Comparison of ENCODE assay signal across 17 mouse cellular contexts in genomic region chr1:156764584-156764983, GRCm38 (mm10). TPM values are rescaled to one million over a fixed set of nuclear protein-coding genes. Genes with fewer than 3 reads are reported as not detected.
DNase-seq lines count a peak whose midpoint lies in the region; ATAC-seq and TF ChIP-seq lines count a peak whose summit lies in the region.
"Had no signal": no experiment of that assay in that cellular context is flagged by ENCODE, and none has a peak within 500 bp of the region (broad histone marks: within the 10 kb centered on the region; RNA-seq: fewer than 3 reads in every experiment).

No protein-coding gene starts in this region.

- no peak overlapping the region for H3K4me3 ChIP-seq in forebrain, postnatal 0 days (ENCODE audit: low read depth, low read length)
- no peak overlapping the region for H3K4me3 ChIP-seq in forebrain, embryonic 10.5 days
- no peak overlapping the region for H3K4me3 ChIP-seq in left cerebral cortex, adult 2 months
- no peak overlapping the region for H3K4me3 ChIP-seq in testis, adult 2 months (ENCODE audit: control insufficient read depth, low read depth, low read length)
- H3K4me3 ChIP-seq: heart, embryonic 13.5 days; kidney, embryonic 15.5 days; limb, embryonic 12.5 days; lung, embryonic 15.5 days had no signal

- no peak overlapping the region for H3K4me2 ChIP-seq in forebrain, postnatal 0 days (ENCODE audit: low read depth)
- H3K4me2 ChIP-seq: heart, embryonic 13.5 days; kidney, embryonic 15.5 days; limb, embryonic 12.5 days; lung, embryonic 15.5 days had no signal

- intact Hi-C loops in left cerebral cortex, adult 2 months (cut with DNase I): no loop called here

- H3K36me3 ChIP-seq in forebrain, postnatal 0 days (ENCODE audit: insufficient read depth): no peaks in the 10 kb centered on the region
- no peaks in the 10 kb centered on the region for H3K36me3 ChIP-seq in forebrain, embryonic 10.5 days (replicated peaks)
- H3K36me3 ChIP-seq in testis, adult 2 months (ENCODE audit: control insufficient read depth, insufficient read depth, low read length): no peaks in the 10 kb centered on the region
- H3K36me3 ChIP-seq: heart, embryonic 13.5 days; limb, embryonic 12.5 days; lung, embryonic 15.5 days had no signal

- H3K27me3 ChIP-seq in forebrain, postnatal 0 days (ENCODE audit: insufficient read depth, low read length): no peaks in the 10 kb centered on the region
- no peaks in the 10 kb centered on the region for H3K27me3 ChIP-seq in forebrain, embryonic 10.5 days (ENCODE audit: poor library complexity, severe bottlenecking)
- no peaks in the 10 kb centered on the region for H3K27me3 ChIP-seq in testis, adult 2 months (ENCODE audit: control insufficient read depth, insufficient read depth, low read length)
- H3K27me3 ChIP-seq: heart, embryonic 13.5 days; kidney, embryonic 15.5 days; limb, embryonic 12.5 days; lung, embryonic 15.5 days had no signal

- peak; percentile 16; the same call in 1 of the 2 replicates for TF ChIP-seq CTCF in forebrain, postnatal 0 days (IDR thresholded peaks at IDR 0.05; ENCODE audit: low read depth)
- peak; percentile 25 for TF ChIP-seq CTCF in left cerebral cortex, adult 2 months (IDR thresholded peaks at IDR 0.05)
- TF ChIP-seq CTCF in testis, adult 2 months (IDR thresholded peaks at IDR 0.05; ENCODE audit: control insufficient read depth, insufficient read depth, insufficient replicate concordance, low read depth, low read length): peak; percentile 48; the same call in 1 of the 2 replicates

- 77% methylated on average over 6 of the region's 6 CpGs for WGBS in forebrain, postnatal 0 days
- WGBS in forebrain, embryonic 10.5 days: 71% methylated on average over 6 of the region's 6 CpGs

- no peaks in the 10 kb centered on the region for H3K4me1 ChIP-seq in forebrain, postnatal 0 days (ENCODE audit: insufficient read depth)
- peaks cover 19% of the 10 kb centered on the region for H3K4me1 ChIP-seq in forebrain, embryonic 10.5 days
- H3K4me1 ChIP-seq in testis, adult 2 months (ENCODE audit: control insufficient read depth, insufficient read depth, low read length): peaks cover 2% of the 10 kb centered on the region

- H3K27ac ChIP-seq in forebrain, postnatal 0 days (ENCODE audit: low read depth, low read length): no peak overlapping the region
- no peak overlapping the region for H3K27ac ChIP-seq in forebrain, embryonic 10.5 days
- H3K27ac ChIP-seq in left cerebral cortex, adult 2 months: no peak overlapping the region
- no peak overlapping the region for H3K27ac ChIP-seq in testis, adult 2 months (ENCODE audit: control insufficient read depth, insufficient read depth, low read depth, low read length)
- H3K27ac ChIP-seq: heart, embryonic 13.5 days; kidney, embryonic 15.5 days; limb, embryonic 12.5 days; lung, embryonic 15.5 days had no signal

- 0 out of 2 replicates have a peak, but pooled peaks cover 7% of the 10 kb centered on the region for H3K9me3 ChIP-seq in forebrain, postnatal 0 days (ENCODE audit: low read length)
- H3K9me3 ChIP-seq in forebrain, embryonic 10.5 days: peaks cover 31% of the 10 kb centered on the region

- H3K9ac ChIP-seq in forebrain, postnatal 0 days: no peak overlapping the region
- H3K9ac ChIP-seq: heart, embryonic 13.5 days; kidney, embryonic 15.5 days; limb, embryonic 12.5 days; lung, embryonic 15.5 days had no signal

- TF ChIP-seq POLR2A in testis, adult 2 months (IDR thresholded peaks at IDR 0.05; ENCODE audit: control insufficient read depth, low read depth, low read length): no peak

- ATAC-seq in forebrain, postnatal 0 days: no peak

- no peak for DNase-seq in forebrain, postnatal 0 days
- no peak for DNase-seq in forebrain, embryonic 10.5 days (ENCODE audit: extremely low spot score, low spot score)
- no peak for DNase-seq in left cerebral cortex, adult 2 months (ENCODE audit: extremely low spot score in 1 of 2, low spot score in 2 of 2)
- DNase-seq in left cerebral cortex, adult 11 months (ENCODE audit: low spot score): no peak
- no peak for DNase-seq in testis, postnatal 10 days (ENCODE audit: low spot score)
- no peak for DNase-seq in frontal cortex, postnatal 10 days (ENCODE audit: low spot score in 2 of 2)
- DNase-seq in right cerebral cortex, postnatal 10 days (ENCODE audit: low spot score in 2 of 2): no peak
- DNase-seq: cerebellum, adult 9-11 months; gastrocnemius, postnatal 36 days; heart, postnatal 36 days; right cerebral cortex, postnatal 14 days; thymus, postnatal 4 days had no signal

RNA-seq across cellular contexts. Expression of gene Fam20b, which starts 45.7 kb away (rescaled TPM):
- total RNA-seq in forebrain, postnatal 0 days (2014; rRNA removed): 60.6 and 68.1 TPM in 2 replicates
- 21.0 and 30.4 TPM in 2 replicates for polyA plus RNA-seq in forebrain, postnatal 0 days (2015; fragmentation: Nextera tagmentation; extraction: Ambion mirVana)
- 16.4 and 17.5 TPM in 2 replicates for polyA plus RNA-seq in forebrain, embryonic 10.5 days (2016; fragmentation: Nextera tagmentation; extraction: Ambion mirVana)
- 10 to 100 TPM; 74.0 to 78.6 TPM for total RNA-seq in left cerebral cortex, adult 2 months (2021)
- 23.3 and 27.7 TPM in 2 replicates for polyA plus RNA-seq in testis, adult 2 months (2012; rRNA removed)
